Mouse (Mus musculus): ENCODE results near the gene Fgf11. TPM values are rescaled to one million over a fixed set of nuclear protein-coding genes. Genes with fewer than 3 reads are reported as not detected.
A peak's percentile ranks its signal among the peaks of the same experiment; 100 is the strongest.

Gene Fgf11
- total and polyA plus RNA-seq, 2 experiments from 2014 or later, result 1.0 to 5.7 TPM

- no peak overlapping the region for H3K4me2 ChIP-seq (ENCODE audit: low read depth, low read length)
- no peak overlapping the region for H3K9ac ChIP-seq (replicated peaks; ENCODE audit: low read depth, low read length)
- TF ChIP-seq EP300 (IDR thresholded peaks at IDR 0.05; ENCODE audit: low read depth) (no peak), CTCF (IDR thresholded peaks at IDR 0.05; ENCODE audit: low read depth) (no peak)
- H3K4me1 ChIP-seq (ENCODE audit: control insufficient read depth, insufficient read depth), result 0 out of 2 replicates have a peak, but pooled peaks cover 3% of the 10 kb centered on the region
- no peak overlapping the region for H3K4me3 ChIP-seq (ENCODE audit: low read depth, low read length)
- no peak overlapping the region for H3K27ac ChIP-seq (ENCODE audit: low read depth)
- H3K36me3 ChIP-seq (replicated peaks; ENCODE audit: control insufficient read depth, insufficient read depth, low read length), result peaks cover 26% of the 10 kb centered on the region
- no peak for DNase-seq (ENCODE audit: low spot score)
- H3K27me3 ChIP-seq (ENCODE audit: control insufficient read depth, insufficient read depth, low read length), result no peaks in the 10 kb centered on the region
- H3K9me3 ChIP-seq (replicated peaks; ENCODE audit: control insufficient read depth, low read length), result no peaks in the 10 kb centered on the region
- no peak for ATAC-seq (ENCODE audit: insufficient read depth, low read depth)
- WGBS, result 60% methylated on average over 5 of the region's 5 CpGs
These were observed 26.7 kb downstream of the Fgf11 start for GRCm38 (mm10) chr11:69774961-69775360.

GRCm38 (mm10) chr11:69767625-69767909 lies 34.1 kb downstream of the Fgf11 start:
- ATAC-seq (ENCODE audit: insufficient read depth, low read depth), result no peak
- Histone ChIP-seq H3K9ac (replicated peaks; ENCODE audit: low read depth, low read length) (no peak overlapping the region), H3K4me3 (ENCODE audit: low read depth, low read length) (peak overlapping the region; percentile 92), H3K4me2 (ENCODE audit: low read depth, low read length) (peak overlapping the region; percentile 61), H3K9me3 (replicated peaks; ENCODE audit: control insufficient read depth, low read length) (no peaks in the 10 kb centered on the region), H3K36me3 (replicated peaks; ENCODE audit: control insufficient read depth, insufficient read depth, low read length) (0 out of 2 replicates have a peak, but pooled peaks cover 3% of the 10 kb centered on the region), H3K4me1 (ENCODE audit: control insufficient read depth, insufficient read depth) (peaks cover 11% of the 10 kb centered on the region), H3K27me3 (ENCODE audit: control insufficient read depth, insufficient read depth, low read length) (no peaks in the 10 kb centered on the region), H3K27ac (ENCODE audit: low read depth) (peak overlapping the region; percentile 98)
- DNase-seq (ENCODE audit: low spot score), result peak; percentile 26
- TF ChIP-seq EP300 (IDR thresholded peaks at IDR 0.05; ENCODE audit: low read depth) (no peak), CTCF (IDR thresholded peaks at IDR 0.05; ENCODE audit: low read depth) (no peak)
- 53% methylated on average over 4 of the region's 4 CpGs for WGBS

GRCm38 (mm10) chr11:69766872-69767624 lies 34.6 kb downstream of the Fgf11 start:
- TF ChIP-seq EP300 (IDR thresholded peaks at IDR 0.05; ENCODE audit: low read depth) (no peak), CTCF (IDR thresholded peaks at IDR 0.05; ENCODE audit: low read depth) (no peak)
- Histone ChIP-seq H3K4me1 (ENCODE audit: control insufficient read depth, insufficient read depth) (peaks cover 11% of the 10 kb centered on the region), H3K36me3 (replicated peaks; ENCODE audit: control insufficient read depth, insufficient read depth, low read length) (0 out of 2 replicates have a peak, but pooled peaks cover 3% of the 10 kb centered on the region), H3K27me3 (ENCODE audit: control insufficient read depth, insufficient read depth, low read length) (no peaks in the 10 kb centered on the region), H3K9ac (replicated peaks; ENCODE audit: low read depth, low read length) (peak overlapping the region; percentile 98), H3K4me2 (ENCODE audit: low read depth, low read length) (peak overlapping the region; percentile 61), H3K27ac (ENCODE audit: low read depth) (peak overlapping the region; percentile 98), H3K9me3 (replicated peaks; ENCODE audit: control insufficient read depth, low read length) (no peaks in the 10 kb centered on the region), H3K4me3 (ENCODE audit: low read depth, low read length) (peak overlapping the region; percentile 92)
- ATAC-seq (ENCODE audit: insufficient read depth, low read depth) (no peak), DNase-seq (ENCODE audit: low spot score) (no peak)
- WGBS, result 47% methylated on average over 13 of the region's 13 CpGs

GRCm38 (mm10) chr11:69766126-69766609 lies 35.5 kb downstream of the Fgf11 start:
- peak overlapping the region; percentile 92 for H3K4me3 ChIP-seq (ENCODE audit: low read depth, low read length)
- peak; percentile 82 for ATAC-seq (ENCODE audit: insufficient read depth, low read depth)
- H3K36me3 ChIP-seq (replicated peaks; ENCODE audit: control insufficient read depth, insufficient read depth, low read length), result no peaks in the 10 kb centered on the region
- H3K9ac ChIP-seq (replicated peaks; ENCODE audit: low read depth, low read length), result peak overlapping the region; percentile 98
- H3K4me2 ChIP-seq (ENCODE audit: low read depth, low read length), result peak overlapping the region; percentile 61
- no peaks in the 10 kb centered on the region for H3K27me3 ChIP-seq (ENCODE audit: control insufficient read depth, insufficient read depth, low read length)
- peak overlapping the region; percentile 98 for H3K27ac ChIP-seq (ENCODE audit: low read depth)
- no peak for TF ChIP-seq CTCF (IDR thresholded peaks at IDR 0.05; ENCODE audit: low read depth)
- no peak for TF ChIP-seq EP300 (IDR thresholded peaks at IDR 0.05; ENCODE audit: low read depth)
- H3K9me3 ChIP-seq (replicated peaks; ENCODE audit: control insufficient read depth, low read length), result no peaks in the 10 kb centered on the region
- peak; percentile 36 for DNase-seq (ENCODE audit: low spot score)
- under 1% methylated on average over 28 of the region's 37 CpGs for WGBS
- H3K4me1 ChIP-seq (ENCODE audit: control insufficient read depth, insufficient read depth), result peaks cover 11% of the 10 kb centered on the region

- TF ChIP-seq EP300 (IDR thresholded peaks at IDR 0.05; ENCODE audit: low read depth) (no peak), CTCF (IDR thresholded peaks at IDR 0.05; ENCODE audit: low read depth) (no peak)
- Histone ChIP-seq H3K27ac (ENCODE audit: low read depth) (peak within 1 kb of the TSS; percentile 98), H3K9ac (replicated peaks; ENCODE audit: low read depth, low read length) (peak within 1 kb of the TSS; percentile 98)
These were observed 36.2 kb downstream of the Fgf11 start, which contains the start of gene Zbtb4 for GRCm38 (mm10) chr11:69765221-69766125. Zbtb4 (plus strand) TSS chr11:69765912.

More at GRCm38 (mm10) chr11:69765221-69766125, 36.2 kb downstream of the Fgf11 start, which contains the start of gene Zbtb4:
- peaks cover 11% of the 10 kb centered on the region for H3K4me1 ChIP-seq (ENCODE audit: control insufficient read depth, insufficient read depth)
- peak; percentile 68 for ATAC-seq (ENCODE audit: insufficient read depth, low read depth)
- DNase-seq (ENCODE audit: low spot score), result peak; percentile 25
- no peaks in the 10 kb centered on the region for H3K36me3 ChIP-seq (replicated peaks; ENCODE audit: control insufficient read depth, insufficient read depth, low read length)
- H3K27me3 ChIP-seq (ENCODE audit: control insufficient read depth, insufficient read depth, low read length), result no peaks in the 10 kb centered on the region
- WGBS, result 25% methylated on average over 24 of the region's 55 CpGs
- peak within 1 kb of the TSS; percentile 61 for H3K4me2 ChIP-seq (ENCODE audit: low read depth, low read length)
- H3K9me3 ChIP-seq (replicated peaks; ENCODE audit: control insufficient read depth, low read length), result no peaks in the 10 kb centered on the region
- peak within 1 kb of the TSS; percentile 92 for H3K4me3 ChIP-seq (ENCODE audit: low read depth, low read length)
